Mouse (Mus musculus) liver, postnatal 0 days (tissue): Measurements from ENCODE around the gene Hist1h4b.

ENCODE experiments used
- CTCF ChIP-seq: sonication (generic); IDR thresholded peaks from 2 replicates; pipeline ENCODE4 v1.5.1; 2016; ENCODE audit warnings: antibody characterized with exemption, low read depth
- EP300 ChIP-seq: IDR thresholded peaks from 2 replicates; pipeline ENCODE4 v1.6.1; 2016; ENCODE audit warnings: antibody characterized with exemption, low read depth, mild to moderate bottlenecking

DNA sequence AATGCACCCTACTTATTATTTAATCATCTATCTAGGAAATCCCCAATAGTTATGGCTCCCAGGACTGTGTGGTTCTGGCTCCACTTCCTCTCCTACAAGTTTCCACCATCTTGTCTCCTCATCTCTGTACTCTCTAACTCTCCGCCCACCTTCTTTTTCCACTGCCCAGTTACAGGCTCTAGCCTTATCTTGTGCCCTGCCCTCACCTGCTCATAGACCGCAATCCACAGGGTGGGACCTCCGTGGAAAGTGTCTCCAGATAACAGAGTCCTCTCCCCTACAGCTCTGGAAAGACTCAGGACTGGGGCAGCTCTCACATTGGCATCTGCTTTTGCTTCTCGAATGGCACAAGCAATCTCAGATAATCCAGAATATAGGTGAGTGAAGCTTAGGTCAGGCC, 22.2 kb downstream of the Hist1h4b start:
- TF ChIP-seq CTCF (no peak), EP300 (no peak)
